Mouse (Mus musculus) ES-E14 (cell line): ENCODE measurements around the gene Rhebl1. TPM values are rescaled to one million over a fixed set of nuclear protein-coding genes. Genes with fewer than 3 reads are reported as not detected.

ENCODE experiments used
- DNase-seq: peaks from one replicate; pipeline ENCODE4 v3.0.0-alpha.2; 2013; ENCODE audit warnings: low read depth, low spot score
- H3K27ac ChIP-seq: 2 replicates; pipeline ENCODE4 v1.5.1; 2012; ENCODE audit warnings: low read depth, mild to moderate bottlenecking, low read length, moderate library complexity, mixed read lengths; ENCODE audit not compliant: poor library complexity, insufficient read depth, severe bottlenecking
- H3K36me3 ChIP-seq: 2 replicates; pipeline ENCODE4 v1.6.1; 2012; ENCODE audit warnings: mild to moderate bottlenecking, low read length, moderate library complexity, mixed read lengths; ENCODE audit not compliant: control insufficient read depth, poor library complexity, insufficient read depth, severe bottlenecking
- H3K4me1 ChIP-seq, 2 experiments: fragments of 150-350 bp in 1 of 2; sonication (generic) in 1 of 2; 2 replicates each; pipeline ENCODE4 v1.6.1; 2012; ENCODE audit warnings: low read length in 2 of 2, mild to moderate bottlenecking in 1 of 2, mixed read lengths in 1 of 2; ENCODE audit not compliant: control insufficient read depth in 2 of 2, insufficient read depth in 2 of 2, poor library complexity in 1 of 2
- H3K4me3 ChIP-seq, 2 experiments: fragments of 150-350 bp in 1 of 2; sonication (generic) in 1 of 2; 2 replicates each; pipeline ENCODE4 v1.5.1; 2012; ENCODE audit warnings: low read length in 2 of 2, low read depth in 1 of 2, mild to moderate bottlenecking in 1 of 2, mixed read lengths in 1 of 2; ENCODE audit not compliant: insufficient read depth in 1 of 2, poor library complexity in 1 of 2, severe bottlenecking in 1 of 2
- H3K9ac ChIP-seq: 2 replicates; pipeline ENCODE4 v1.6.1; 2012; ENCODE audit warnings: low read depth, mild to moderate bottlenecking, low read length, mixed read lengths; ENCODE audit not compliant: poor library complexity, insufficient read depth, severe bottlenecking
- H3K9me3 ChIP-seq: fragments of 150-350 bp; sonication (generic); 2 replicates; pipeline ENCODE4 v1.6.1; 2012; ENCODE audit warnings: low read depth, mild to moderate bottlenecking, low read length; ENCODE audit not compliant: control insufficient read depth, insufficient read depth
- CHD2 ChIP-seq: IDR thresholded peaks from 2 replicates; pipeline ENCODE4 v1.6.1; 2014; ENCODE audit warnings: mild to moderate bottlenecking, low read depth, low read length, inconsistent platforms
- HCFC1 ChIP-seq: IDR thresholded peaks from 2 replicates; pipeline ENCODE4 v1.6.1; 2012; ENCODE audit warnings: low read length, inconsistent platforms, borderline replicate concordance; ENCODE audit not compliant: insufficient read depth
- MAFK ChIP-seq: IDR thresholded peaks from 2 replicates; pipeline ENCODE4 v1.6.1; 2014; ENCODE audit warnings: mild to moderate bottlenecking, low read depth, low read length, inconsistent platforms; ENCODE audit not compliant: insufficient read depth
- ZC3H11A ChIP-seq: IDR thresholded peaks from 2 replicates; pipeline ENCODE4 v1.6.1; 2012; ENCODE audit warnings: low read depth, mild to moderate bottlenecking, inconsistent platforms, low read length, borderline replicate concordance
- ZNF384 ChIP-seq: IDR thresholded peaks from 2 replicates; pipeline ENCODE4 v1.6.1; 2012; ENCODE audit warnings: low read depth, low read length, inconsistent platforms
- in situ Hi-C, 2 experiments: fragments of 600-800 bp; cut with MboI; formaldehyde crosslinking; loops; one replicate each; pipeline ENCODE4 v1.15.1; 2025; ENCODE audit warnings: low sequenced_read_pairs in 2 of 2, inconsistent platforms in 1 of 2; ENCODE audit not compliant: unreplicated experiment in 2 of 2
- total RNA-seq: library from RNA; depleted of rRNA; stranded (reverse); fragments of 300-350 nt; gene quantifications from 2 replicates; pipeline ENCODE4 v1.2.3, GENCODE M21; 2012

The Rhebl1 gene
- total RNA-seq, 1 experiment, result 48.2 TPM

DNA sequence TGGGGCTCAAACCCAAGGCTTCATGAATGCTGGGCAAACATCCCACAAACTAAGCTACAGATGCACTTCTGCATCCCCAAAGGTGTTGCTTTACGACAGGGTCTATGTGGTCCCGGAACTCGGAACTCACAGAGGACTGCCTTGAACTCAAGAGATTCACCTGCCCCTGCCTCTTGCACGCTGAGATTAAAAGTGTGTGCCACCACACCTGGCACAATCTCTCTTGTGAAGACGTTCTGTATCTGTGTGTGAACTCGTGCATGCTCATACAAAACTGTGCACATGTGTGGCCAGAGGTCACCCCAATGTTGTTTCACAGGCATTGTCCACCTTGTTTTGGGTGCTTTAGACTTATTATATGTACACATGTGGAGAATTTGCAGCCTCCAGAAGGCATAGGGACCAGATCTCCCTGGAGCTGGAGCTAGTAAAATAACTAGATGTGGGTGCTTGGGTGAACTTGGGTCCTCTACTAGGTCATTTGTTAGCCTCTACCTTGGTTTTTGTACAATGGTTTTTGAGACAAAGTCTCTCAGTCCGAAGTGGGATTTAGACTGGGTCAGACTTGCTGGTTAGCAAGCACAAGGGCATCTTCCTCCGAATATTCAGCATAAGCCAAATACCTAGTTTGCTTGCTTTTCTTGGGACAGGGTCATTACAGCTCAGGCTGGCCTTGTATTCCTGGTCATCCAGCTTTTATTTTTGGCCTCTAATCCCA is 35.8 kb upstream of the Rhebl1 start:
- no peaks in the 10 kb centered on the region for H3K9me3 ChIP-seq
- DNase-seq, result no peak
- no peak overlapping the region for H3K9ac ChIP-seq
- peaks cover 0 to 6% of the 10 kb centered on the region in 2 experiments; a peak in 2 of 4 replicates for H3K4me1 ChIP-seq
- H3K27ac ChIP-seq, result no peak overlapping the region
- H3K4me3 ChIP-seq, result no peak overlapping the region
- in situ Hi-C loops, result no loop called here
- peaks cover 14% of the 10 kb centered on the region for H3K36me3 ChIP-seq
- TF ChIP-seq CHD2, result 0 out of 2 replicates have a peak, but pooled peaks have one; percentile 23
- TF ChIP-seq ZC3H11A, result no peak

DNA sequence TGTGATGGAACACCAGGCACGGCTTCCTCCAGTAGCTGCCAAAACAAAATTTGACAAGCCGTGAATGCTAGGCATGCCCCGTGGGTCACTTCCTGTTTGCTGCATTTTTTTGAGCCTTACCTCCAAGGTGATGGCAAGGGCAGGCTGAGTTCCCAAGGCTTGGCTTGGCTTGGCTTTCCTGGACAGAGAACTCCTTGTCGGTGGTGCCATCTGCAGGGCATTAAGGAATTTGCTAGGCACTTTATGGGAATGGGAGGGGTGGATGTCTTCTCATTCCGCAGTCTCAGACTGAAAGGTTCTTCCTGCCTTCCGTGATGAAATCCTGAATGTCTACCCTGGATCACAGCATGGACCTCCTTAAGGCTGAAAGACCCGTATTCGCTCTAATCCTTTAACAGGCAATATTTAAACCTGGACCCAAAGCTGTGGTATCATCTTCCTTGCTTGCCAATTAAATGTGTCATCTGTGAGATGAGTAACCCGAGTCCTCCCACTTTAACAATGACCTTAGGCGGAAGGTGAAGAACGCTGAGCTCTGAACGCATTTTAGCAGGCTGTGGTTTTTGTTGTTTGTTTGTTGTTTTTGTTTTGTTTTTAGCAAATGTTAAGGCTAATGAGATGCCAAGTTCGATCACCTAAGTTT is 34.4 kb upstream of the Rhebl1 start:
- H3K27ac ChIP-seq, result no peak overlapping the region
- H3K36me3 ChIP-seq, result peaks cover 12% of the 10 kb centered on the region
- DNase-seq, result peak; percentile 77

DNA sequence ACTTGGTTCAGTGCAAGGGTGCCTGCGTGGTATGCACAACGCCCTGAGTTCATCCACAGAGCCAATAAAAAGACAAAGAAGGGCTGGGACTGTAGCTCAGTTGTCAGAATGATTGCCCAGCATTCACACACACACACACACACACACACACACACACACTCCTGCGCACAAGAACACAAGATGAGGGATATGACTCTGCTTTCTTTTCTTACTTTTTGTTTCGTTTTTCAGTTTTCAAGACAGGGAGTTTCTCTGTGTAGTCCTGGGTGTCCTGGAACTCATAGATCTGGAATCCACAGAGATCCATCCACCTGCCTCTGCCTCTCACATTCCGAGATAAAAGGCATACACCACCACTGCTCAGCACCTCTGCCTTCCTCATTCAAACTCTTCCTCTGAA is 33.2 kb upstream of the Rhebl1 start:
- no peak for DNase-seq
- Histone ChIP-seq H3K27ac (no peak overlapping the region), H3K9ac (no peak overlapping the region), H3K36me3 (peaks cover 6% of the 10 kb centered on the region), H3K4me3 (no peak overlapping the region), H3K4me1 (peaks cover 0 to 6% of the 10 kb centered on the region in 2 experiments; a peak in 2 of 4 replicates), H3K9me3 (no peaks in the 10 kb centered on the region)
- TF ChIP-seq CHD2 (no peak), HCFC1 (no peak), ZC3H11A (no peak), ZNF384 (no peak), MAFK (no peak)
- in situ Hi-C loops, result no loop called here

More for the DNA sequence above, 34.4 kb upstream of the Rhebl1 start:
- H3K4me1 ChIP-seq, result peaks cover 0 to 6% of the 10 kb centered on the region in 2 experiments; a peak in 2 of 4 replicates
- TF ChIP-seq MAFK (no peak), ZNF384 (peak; percentile 70; the same call in 1 of the 2 replicates)
- no peaks in the 10 kb centered on the region for H3K9me3 ChIP-seq
- H3K9ac ChIP-seq, result no peak overlapping the region
- H3K4me3 ChIP-seq, result no peak overlapping the region
- in situ Hi-C loops, result no loop called here

DNA sequence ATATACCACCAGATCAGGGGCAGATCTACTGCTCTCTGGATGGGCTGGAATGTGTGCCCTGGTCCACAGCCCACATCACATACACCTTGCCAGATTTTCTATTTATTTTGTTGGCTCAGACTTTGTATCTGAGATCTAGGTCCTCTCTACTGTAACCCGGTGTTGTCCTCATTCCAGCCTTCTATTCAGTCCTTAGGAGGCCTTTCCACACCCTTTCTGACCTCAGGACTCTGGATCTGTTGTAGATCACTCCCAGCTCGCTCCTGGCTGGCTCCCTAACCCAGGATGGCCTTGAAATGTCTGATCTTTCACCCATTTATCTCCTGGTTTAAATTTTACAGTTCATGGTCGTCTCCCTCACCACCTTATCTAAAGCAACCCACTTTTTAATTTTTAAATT is 30.3 kb upstream of the Rhebl1 start:
- no peak overlapping the region for H3K9ac ChIP-seq
- H3K4me3 ChIP-seq, result no peak overlapping the region
- no peak for TF ChIP-seq ZNF384
- TF ChIP-seq HCFC1, result no peak
- no peak for TF ChIP-seq ZC3H11A
- TF ChIP-seq MAFK, result no peak
- no peak for TF ChIP-seq CHD2
- peaks cover 2 to 6% of the 10 kb centered on the region in 2 experiments; a peak in 2 of 4 replicates for H3K4me1 ChIP-seq
- H3K9me3 ChIP-seq, result no peaks in the 10 kb centered on the region
- DNase-seq, result no peak
- no peaks in the 10 kb centered on the region for H3K36me3 ChIP-seq
- H3K27ac ChIP-seq, result no peak overlapping the region
- in situ Hi-C loops, result no loop called here

DNA sequence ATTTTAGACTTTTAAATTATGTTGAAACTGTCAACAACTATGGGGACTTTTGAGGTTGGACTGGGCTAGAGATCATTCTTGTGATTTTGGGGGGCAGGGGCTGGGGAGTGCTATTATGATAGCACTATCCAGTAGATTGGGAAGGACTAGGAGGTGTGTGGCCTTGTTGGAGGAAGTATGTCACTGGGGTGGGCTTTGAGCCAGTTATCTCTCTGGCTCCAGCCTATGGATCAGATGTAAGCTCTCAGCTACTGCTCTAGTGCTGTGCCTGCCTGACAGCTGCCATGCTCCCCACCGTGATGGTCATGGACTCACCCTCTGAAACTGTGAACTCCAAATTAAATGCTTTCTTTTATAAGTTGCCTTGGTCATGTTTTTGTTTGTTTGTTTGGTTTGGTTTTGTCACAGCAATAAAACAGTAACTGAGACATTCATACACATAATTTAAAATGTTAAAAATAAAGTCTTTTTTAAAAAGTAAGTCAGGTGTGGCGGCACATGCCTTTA is 28.7 kb upstream of the Rhebl1 start:
- no peak overlapping the region for H3K27ac ChIP-seq
- 0 out of 4 replicates have a peak, but pooled peaks cover 0 to 2% of the 10 kb centered on the region in 2 experiments for H3K4me1 ChIP-seq
- TF ChIP-seq HCFC1, result no peak
- TF ChIP-seq MAFK, result no peak
- no peak for TF ChIP-seq ZNF384
- TF ChIP-seq CHD2, result no peak
- no peak for TF ChIP-seq ZC3H11A
- H3K9me3 ChIP-seq, result no peaks in the 10 kb centered on the region
- H3K4me3 ChIP-seq, result no peak overlapping the region
- in situ Hi-C loops, result no loop called here
- DNase-seq, result no peak
- no peak overlapping the region for H3K9ac ChIP-seq
- H3K36me3 ChIP-seq, result no peaks in the 10 kb centered on the region
